In genomic region chrX:104669850-104670756, GRCm38 (mm10) we compare ENCODE assay signal across 9 mouse cellular contexts. TPM values are rescaled to one million over a fixed set of nuclear protein-coding genes. Genes with fewer than 3 reads are reported as not detected.
DNase-seq lines count a peak whose midpoint lies in the region; ATAC-seq and TF ChIP-seq lines count a peak whose summit lies in the region.
"Had no signal": no experiment of that assay in that cellular context is flagged by ENCODE, and none has a peak within 500 bp of the region (broad histone marks: within the 10 kb centered on the region; RNA-seq: fewer than 3 reads in every experiment).

No protein-coding gene starts in this region.

- peak; percentile 57 for ATAC-seq in forebrain, embryonic 15.5 days (replicated peaks)
- peak; percentile 55 for ATAC-seq in liver, embryonic 14.5 days (ENCODE audit: insufficient read depth)

- H3K9ac ChIP-seq in ES-E14 (ENCODE audit: insufficient read depth, low read depth, low read length, poor library complexity, severe bottlenecking): peak overlapping the region; percentile 78
- peak overlapping the region; percentile 59 for H3K9ac ChIP-seq in forebrain, embryonic 15.5 days (replicated peaks)
- H3K9ac ChIP-seq in liver, embryonic 14.5 days (replicated peaks): peak overlapping the region; percentile 73

- no peak for TF ChIP-seq CTCF in liver, embryonic 14.5 days (IDR thresholded peaks at IDR 0.05; ENCODE audit: low read depth)
- TF ChIP-seq CTCF in small intestine, adult 2 months (IDR thresholded peaks at IDR 0.05; ENCODE audit: extremely low read depth, insufficient read length, insufficient replicate concordance, low read depth, low read length): no peak

- no peaks in the 10 kb centered on the region for H3K9me3 ChIP-seq in heart, embryonic 10.5 days
- H3K9me3 ChIP-seq in ES-E14 (ENCODE audit: control insufficient read depth, insufficient read depth, low read depth, low read length): no peaks in the 10 kb centered on the region
- no peaks in the 10 kb centered on the region for H3K9me3 ChIP-seq in forebrain, embryonic 15.5 days
- no peaks in the 10 kb centered on the region for H3K9me3 ChIP-seq in liver, embryonic 14.5 days (ENCODE audit: control insufficient read depth, low read length)

- peaks cover 13% of the 10 kb centered on the region; the same call in 1 of the 2 replicates for H3K27me3 ChIP-seq in heart, embryonic 10.5 days (ENCODE audit: insufficient read depth, poor library complexity, severe bottlenecking)
- no peaks in the 10 kb centered on the region for H3K27me3 ChIP-seq in forebrain, embryonic 15.5 days
- no peaks in the 10 kb centered on the region for H3K27me3 ChIP-seq in liver, embryonic 14.5 days (ENCODE audit: control insufficient read depth, insufficient read depth, low read length)
- H3K27me3 ChIP-seq in small intestine, adult 2 months (ENCODE audit: control insufficient read depth, insufficient read depth, low read length): no peaks in the 10 kb centered on the region

- H3K4me2 ChIP-seq in forebrain, embryonic 15.5 days (replicated peaks): peak overlapping the region; percentile 52
- H3K4me2 ChIP-seq in liver, embryonic 14.5 days (ENCODE audit: low read depth): peak overlapping the region; percentile 72

- in situ Hi-C loops in ES-E14 (cut with MboI; ENCODE audit: low sequenced_read_pairs in 2 of 2, unreplicated experiment in 2 of 2): no loop called here

- WGBS in heart, embryonic 10.5 days: 20% methylated on average over 19 of the region's 19 CpGs
- WGBS in forebrain, embryonic 15.5 days: 29% methylated on average over 17 of the region's 19 CpGs
- 22% methylated on average over 19 of the region's 19 CpGs for WGBS in liver, embryonic 14.5 days (ENCODE audit: insufficient replicate concordance)
- 9% methylated on average over 19 of the region's 19 CpGs for WGBS in small intestine, adult 2 months

- TF ChIP-seq EP300 in liver, embryonic 14.5 days (IDR thresholded peaks at IDR 0.05; ENCODE audit: low read depth): no peak

- peak overlapping the region; percentile 84 for H3K27ac ChIP-seq in heart, embryonic 10.5 days
- H3K27ac ChIP-seq in ES-E14 (ENCODE audit: insufficient read depth, low read depth, low read length, poor library complexity, severe bottlenecking): peak overlapping the region; percentile 19; the same call in 1 of the 2 replicates
- peak overlapping the region; percentile 63 for H3K27ac ChIP-seq in forebrain, embryonic 15.5 days (replicated peaks)
- no peak overlapping the region; the same call in 1 of the 2 replicates for H3K27ac ChIP-seq in liver, embryonic 14.5 days
- H3K27ac ChIP-seq in small intestine, adult 2 months (ENCODE audit: insufficient read depth, low read depth, low read length): no peak overlapping the region; the same call in 1 of the 2 replicates

- no peaks in the 10 kb centered on the region for H3K4me1 ChIP-seq in heart, embryonic 10.5 days
- no peaks in the 10 kb centered on the region for H3K4me1 ChIP-seq in ES-E14 (ENCODE audit: control insufficient read depth in 2 of 2, insufficient read depth in 2 of 2, low read length in 2 of 2, poor library complexity in 1 of 2)
- no peaks in the 10 kb centered on the region for H3K4me1 ChIP-seq in forebrain, embryonic 15.5 days
- H3K4me1 ChIP-seq in liver, embryonic 14.5 days (replicated peaks; ENCODE audit: control insufficient read depth in 2 of 2, insufficient read depth in 2 of 2, low read length in 1 of 2): peaks cover 0 to 6% of the 10 kb centered on the region in 2 experiments; a peak in 2 of 4 replicates
- no peaks in the 10 kb centered on the region for H3K4me1 ChIP-seq in small intestine, adult 2 months (ENCODE audit: control insufficient read depth, insufficient read depth, insufficient read length, low read length)

- H3K36me3 ChIP-seq in heart, embryonic 10.5 days: no peaks in the 10 kb centered on the region
- H3K36me3 ChIP-seq in ES-E14 (ENCODE audit: control insufficient read depth, insufficient read depth, low read length, poor library complexity, severe bottlenecking): no peaks in the 10 kb centered on the region
- no peaks in the 10 kb centered on the region for H3K36me3 ChIP-seq in forebrain, embryonic 15.5 days
- H3K36me3 ChIP-seq in liver, embryonic 14.5 days (replicated peaks; ENCODE audit: control insufficient read depth, insufficient read depth, low read depth): no peaks in the 10 kb centered on the region
- H3K36me3 ChIP-seq in small intestine, adult 2 months (ENCODE audit: control insufficient read depth, insufficient read depth, low read length): no peaks in the 10 kb centered on the region

- no peak for DNase-seq in heart, embryonic 10.5 days (ENCODE audit: low spot score)
- DNase-seq in heart, adult 18-20 months: no peak
- no peak for DNase-seq in ES-E14 (ENCODE audit: low read depth, low spot score)
- peak in 1 of 3 experiments; percentile 3 for DNase-seq in liver, embryonic 14.5 days (ENCODE audit: low read depth in 3 of 3, low spot score in 3 of 3)
- no peak for DNase-seq in frontal cortex, postnatal 25 days (ENCODE audit: low spot score in 2 of 2)
- DNase-seq in cerebellum, postnatal 25 days: no peak

- TF ChIP-seq POLR2A in small intestine, adult 2 months (IDR thresholded peaks at IDR 0.05; ENCODE audit: low read depth, low read length): no peak

- peak overlapping the region; percentile 61 for H3K4me3 ChIP-seq in heart, embryonic 10.5 days
- H3K4me3 ChIP-seq in ES-E14 (ENCODE audit: insufficient read depth in 1 of 2, low read depth in 1 of 2, low read length in 2 of 2, poor library complexity in 1 of 2, severe bottlenecking in 1 of 2): peak overlapping the region; percentile 76 to 86
- H3K4me3 ChIP-seq in forebrain, embryonic 15.5 days: peak overlapping the region; percentile 55
- H3K4me3 ChIP-seq in liver, embryonic 14.5 days (ENCODE audit: insufficient read depth in 1 of 2, low read depth in 2 of 2, low read length in 2 of 2): peak overlapping the region; percentile 56 to 77
- H3K4me3 ChIP-seq in small intestine, adult 2 months (ENCODE audit: low read depth, low read length): peak overlapping the region; percentile 91

TF ChIP-seq in ES-E14, 5 proteins besides CTCF, POLR2A, EP300 and RAD21:
- TF ChIP-seq ZC3H11A (IDR thresholded peaks at IDR 0.05; ENCODE audit: borderline replicate concordance, low read depth, low read length) (no peak), HCFC1 (IDR thresholded peaks at IDR 0.05; ENCODE audit: borderline replicate concordance, insufficient read depth, low read length) (no peak), MAFK (IDR thresholded peaks at IDR 0.05; ENCODE audit: insufficient read depth, low read depth, low read length) (no peak), ZNF384 (IDR thresholded peaks at IDR 0.05; ENCODE audit: low read depth, low read length) (no peak), CHD2 (IDR thresholded peaks at IDR 0.05; ENCODE audit: low read depth, low read length) (no peak)

RNA-seq across cellular contexts. Expression of gene Zdhhc15, which starts 0.8 kb away (rescaled TPM):
- polyA plus RNA-seq in heart, embryonic 10.5 days (2016; fragmentation: Nextera tagmentation; extraction: Ambion mirVana): 9.5 and 9.6 TPM in 2 replicates
- under 1 TPM; 0.22 to 0.62 TPM for total RNA-seq in heart, adult 18-20 months (2021)
- total RNA-seq in ES-E14 (2012; rRNA removed): 10.8 and 11.8 TPM in 2 replicates
- 3.4 TPM in 2 replicates for polyA plus RNA-seq in forebrain, embryonic 15.5 days (2015; fragmentation: Nextera tagmentation; extraction: Ambion mirVana)
- polyA plus RNA-seq in liver, embryonic 14.5 days (2012; rRNA removed): 0.54 and 0.97 TPM in 2 replicates
- polyA plus RNA-seq in liver, embryonic 14.5 days (2014; fragmentation: Nextera tagmentation; extraction: Ambion mirVana): 2.0 and 2.2 TPM in 2 replicates
- polyA plus RNA-seq in small intestine, adult 2 months (2012; rRNA removed): 0.19 and 0.38 TPM in 2 replicates
- total RNA-seq: MEL had no signal

Comparison
In these comparisons a context has a peak if more than half of its experiments do, and no peak if none do; other contexts are left out.
1. H3K27ac ChIP-seq: peak in heart, embryonic 10.5 days (single experiment), ES-E14 (single experiment) and forebrain, embryonic 15.5 days (single experiment); none in liver, embryonic 14.5 days (single experiment) and small intestine, adult 2 months (single experiment).
2. Peak in every context shown above with its lines, with median percentiles within 50 percentile points of each other: H3K4me3 ChIP-seq and H3K9ac ChIP-seq.